Mouse (Mus musculus) kidney, adult 2 months (tissue): ENCODE measurements at regions not wholly inside any gene's neighbourhood (a gene's known extent, or its start where the extent isn't known, plus 50 kb on each side); places are given as distances from the start of the nearest gene placed in this dataset.

ENCODE experiments used
- DNase-seq: peaks from one replicate; pipeline ENCODE4 v3.0.0; 2021
- H3K27ac ChIP-seq: fragments of 200-500 bp; 2 replicates; pipeline ENCODE4 v1.5.1; 2012; ENCODE audit warnings: low read depth, low read length, control low read depth, inconsistent platforms; ENCODE audit not compliant: insufficient read depth
- H3K27me3 ChIP-seq: fragments of 200-500 bp; replicated peaks from 2 replicates; pipeline ENCODE4 v1.6.1; 2012; ENCODE audit warnings: mild to moderate bottlenecking, moderate library complexity, low read length, inconsistent platforms; ENCODE audit not compliant: control insufficient read depth, insufficient read depth
- H3K36me3 ChIP-seq: fragments of 200-500 bp; 2 replicates; pipeline ENCODE4 v1.6.1; 2012; ENCODE audit warnings: mild to moderate bottlenecking, moderate library complexity, low read length, inconsistent platforms; ENCODE audit not compliant: control insufficient read depth, insufficient read depth
- H3K4me1 ChIP-seq: fragments of 200-500 bp; 2 replicates; pipeline ENCODE4 v1.6.1; 2011; ENCODE audit warnings: low read length; ENCODE audit not compliant: control insufficient read depth, insufficient read depth
- H3K4me3 ChIP-seq: fragments of 200-500 bp; 2 replicates; pipeline ENCODE4 v1.5.1; 2011; ENCODE audit warnings: mild to moderate bottlenecking, low read depth, low read length, control low read depth; ENCODE audit not compliant: insufficient read depth
- CTCF ChIP-seq: fragments of 200-500 bp; conservative IDR thresholded peaks from 2 replicates; pipeline ENCODE4 v1.5.1; 2011; ENCODE audit warnings: low read depth, mild to moderate bottlenecking, control low read depth, low read length, moderate library complexity, mixed read lengths; ENCODE audit not compliant: insufficient read depth, insufficient read length
- POLR2A ChIP-seq: fragments of 200-500 bp; IDR thresholded peaks from one replicate; pipeline ENCODE4 v1.6.1; 2011; ENCODE audit warnings: low read depth, low read length, control low read depth
- WGBS: fragments of 180-500 bp; shearing (Covaris S2); methylation state at CpG from one replicate; pipeline ENCODE4 v1.1.7; 2018; 5-methylcytosine and 5-hydroxymethylcytosine counted together

DNA sequence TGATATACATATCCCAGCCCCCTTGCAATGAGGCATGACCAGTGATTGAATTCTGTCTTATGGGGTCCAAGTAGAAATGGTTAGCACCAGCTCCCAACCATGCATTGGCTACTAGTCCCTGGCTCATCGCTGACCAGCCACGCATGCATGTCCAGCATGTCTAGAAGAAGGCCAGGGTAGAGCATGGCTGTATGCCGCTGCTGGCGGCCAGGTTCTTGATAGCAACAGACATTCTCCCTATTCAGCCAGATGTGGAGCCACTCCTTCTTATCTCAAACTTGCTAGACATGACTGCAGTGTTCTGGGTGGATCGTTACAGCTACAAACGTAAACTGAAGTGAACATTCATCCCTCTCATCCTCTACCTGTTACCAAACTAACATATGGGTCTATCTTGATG lies 188.6 kb downstream of the Xxylt1 start:
- DNase-seq: no peak
- 95% methylated on average over 6 of the region's 6 CpGs for WGBS
- Histone ChIP-seq H3K4me3 (no peak overlapping the region), H3K4me1 (no peaks in the 10 kb centered on the region), H3K27ac (no peak overlapping the region), H3K27me3 (no peaks in the 10 kb centered on the region), H3K36me3 (no peaks in the 10 kb centered on the region)
- TF ChIP-seq CTCF (no peak), POLR2A (no peak)

DNA sequence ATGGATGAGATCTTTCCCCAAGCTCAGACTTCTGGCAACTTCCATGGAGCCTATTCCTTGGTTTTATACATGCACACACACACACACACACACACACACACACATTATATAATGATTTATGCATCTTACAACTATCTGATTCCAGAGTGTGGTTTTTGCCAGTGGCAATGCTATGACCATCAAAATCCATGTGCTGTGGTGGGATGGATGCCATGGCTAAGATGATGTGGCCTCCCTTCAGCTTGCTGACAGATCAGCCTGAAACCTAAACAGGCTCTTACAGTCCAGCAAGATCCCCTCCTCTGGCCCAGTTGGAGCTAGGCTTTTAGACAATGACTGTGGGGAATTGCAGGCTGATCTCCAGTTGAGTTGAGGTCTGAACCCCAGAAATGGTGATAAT lies 187.1 kb downstream of the Xxylt1 start:
- DNase-seq: no peak
- Histone ChIP-seq H3K4me1 (no peaks in the 10 kb centered on the region), H3K27me3 (no peaks in the 10 kb centered on the region), H3K36me3 (no peaks in the 10 kb centered on the region), H3K4me3 (no peak overlapping the region), H3K27ac (no peak overlapping the region)
- TF ChIP-seq POLR2A (no peak), CTCF (no peak)

DNA sequence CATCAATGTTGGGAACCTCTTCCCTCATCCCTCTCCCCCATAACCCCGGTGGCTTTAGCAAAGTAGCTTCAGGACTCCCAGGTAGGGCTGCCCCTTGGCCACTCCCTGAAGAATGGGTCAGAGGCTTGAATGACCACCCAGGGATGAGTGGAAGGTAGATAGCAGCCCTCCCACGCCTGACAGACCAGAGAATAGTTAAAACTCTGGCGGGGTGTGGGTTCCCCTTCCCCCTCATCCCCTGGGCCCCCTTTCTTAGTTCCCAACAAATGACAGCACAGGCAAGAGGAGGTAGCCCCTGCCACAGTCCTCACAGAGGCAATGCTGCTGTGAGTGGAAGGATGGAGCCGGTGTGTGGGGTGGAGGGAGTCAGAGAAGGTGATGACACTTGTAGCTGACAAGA lies 186.2 kb downstream of the Xxylt1 start:
- Histone ChIP-seq H3K27ac (no peak overlapping the region), H3K27me3 (no peaks in the 10 kb centered on the region), H3K4me1 (no peaks in the 10 kb centered on the region), H3K36me3 (no peaks in the 10 kb centered on the region), H3K4me3 (no peak overlapping the region)
- TF ChIP-seq CTCF (no peak), POLR2A (no peak)
- 71% methylated on average over 4 of the region's 4 CpGs for WGBS
- no peak for DNase-seq

DNA sequence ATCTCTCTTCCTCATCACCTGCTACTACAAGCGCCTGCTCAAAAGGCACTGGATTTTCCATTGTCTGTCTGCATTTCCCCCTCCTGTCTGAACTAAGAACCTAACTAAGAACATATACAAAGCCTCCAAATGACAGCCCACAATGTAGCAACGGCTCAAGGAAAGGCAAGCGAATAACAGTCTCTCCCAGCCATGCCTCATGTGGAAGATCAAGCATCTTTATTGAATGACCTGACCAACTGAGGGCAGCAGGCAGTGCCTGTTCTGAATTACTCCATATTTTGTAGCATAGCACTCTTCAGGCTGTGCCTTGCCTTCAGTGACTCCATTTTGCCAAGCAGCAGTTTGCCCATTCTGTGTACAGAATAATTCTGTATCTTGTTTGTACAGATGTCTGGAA lies 183.9 kb downstream of the Xxylt1 start:
- WGBS: 87% methylated on average over 3 of the region's 3 CpGs
- no peak overlapping the region for H3K27ac ChIP-seq
- H3K27me3 ChIP-seq: no peaks in the 10 kb centered on the region
- no peak overlapping the region for H3K4me3 ChIP-seq
- H3K36me3 ChIP-seq: no peaks in the 10 kb centered on the region
- no peak for DNase-seq
- no peaks in the 10 kb centered on the region for H3K4me1 ChIP-seq
- TF ChIP-seq CTCF: no peak
- no peak for TF ChIP-seq POLR2A

DNA sequence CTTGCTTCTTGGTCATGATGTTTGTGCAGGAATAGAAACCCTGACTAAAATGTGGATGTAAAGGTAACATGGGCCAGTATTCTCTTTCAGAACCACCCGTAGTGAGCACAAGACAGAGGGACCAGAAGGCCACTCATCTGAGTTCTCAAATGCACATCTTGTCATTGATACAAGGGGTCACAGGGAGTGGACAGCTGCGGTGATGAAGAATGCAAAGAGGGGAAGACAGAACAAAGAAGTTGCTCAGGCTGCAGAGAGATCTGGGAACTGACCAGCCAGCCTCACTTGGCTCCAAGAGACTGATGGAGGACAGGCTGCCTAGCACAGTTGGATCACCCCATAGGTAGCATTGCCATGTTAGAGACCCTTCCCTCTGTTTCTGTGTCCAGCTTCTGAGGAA lies 181.1 kb downstream of the Xxylt1 start:
- no peak overlapping the region for H3K27ac ChIP-seq

DNA sequence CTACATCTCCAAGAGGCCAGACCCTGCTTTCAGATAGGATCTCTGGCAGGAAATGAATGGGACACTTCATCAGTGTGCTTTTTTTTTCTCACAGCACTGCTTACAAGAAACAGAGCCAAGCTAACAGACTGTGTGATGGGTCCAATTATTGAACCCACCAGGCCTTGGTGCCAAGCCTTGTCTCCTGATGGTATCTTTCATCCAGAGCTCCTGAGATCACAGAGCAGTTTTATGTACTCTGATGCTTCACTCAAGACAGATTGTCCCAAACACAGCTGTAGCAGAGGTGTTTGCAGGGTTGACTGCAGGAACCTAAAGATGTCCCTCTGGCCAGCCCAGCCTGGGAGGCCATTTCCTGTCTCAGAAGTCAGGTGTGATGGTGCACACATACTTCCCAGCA lies 179.9 kb downstream of the Xxylt1 start:
- no peak for DNase-seq
- no peak overlapping the region for H3K27ac ChIP-seq
- H3K4me3 ChIP-seq: no peak overlapping the region
- H3K36me3 ChIP-seq: no peaks in the 10 kb centered on the region
- H3K27me3 ChIP-seq: no peaks in the 10 kb centered on the region
- TF ChIP-seq CTCF (no peak), POLR2A (no peak)
- H3K4me1 ChIP-seq: no peaks in the 10 kb centered on the region

More for the DNA sequence above, 181.1 kb downstream of the Xxylt1 start:
- no peaks in the 10 kb centered on the region for H3K36me3 ChIP-seq
- no peaks in the 10 kb centered on the region for H3K4me1 ChIP-seq
- no peak for DNase-seq
- TF ChIP-seq POLR2A (no peak), CTCF (no peak)
- WGBS: 77% methylated on average over 2 of the region's 2 CpGs
- H3K27me3 ChIP-seq: no peaks in the 10 kb centered on the region
- no peak overlapping the region for H3K4me3 ChIP-seq
